ENCODE assay signal across 8 mouse cellular contexts in genomic region chr15:77815867-77816600, GRCm38 (mm10). TPM values are rescaled to one million over a fixed set of nuclear protein-coding genes. Genes with fewer than 3 reads are reported as not detected.
A peak's percentile ranks its signal among the peaks of the same experiment; 100 is the strongest.
DNase-seq lines count a peak whose midpoint lies in the region; ATAC-seq lines count a peak whose summit lies in the region.

No protein-coding gene starts in this region.

- H3K27me3 ChIP-seq in neural tube, embryonic 13.5 days = no peaks in the 10 kb centered on the region
- no peaks in the 10 kb centered on the region for H3K27me3 ChIP-seq in heart, embryonic 11.5 days (ENCODE audit: control insufficient read depth, insufficient read depth, low read length)
- no peaks in the 10 kb centered on the region for H3K27me3 ChIP-seq in limb, embryonic 12.5 days
- H3K27me3 ChIP-seq in neural tube, embryonic 15.5 days (replicated peaks) = no peaks in the 10 kb centered on the region

- 0 out of 2 replicates have a peak overlapping the region, but pooled peaks have one; percentile 38 for H3K27ac ChIP-seq in neural tube, embryonic 13.5 days (replicated peaks)
- H3K27ac ChIP-seq in heart, embryonic 11.5 days (ENCODE audit: low read depth, low read length) = peak overlapping the region; percentile 60
- H3K27ac ChIP-seq in limb, embryonic 12.5 days = peak overlapping the region; percentile 53
- H3K27ac ChIP-seq in neural tube, embryonic 15.5 days (replicated peaks) = peak overlapping the region; percentile 37; the same call in 1 of the 2 replicates

- H3K4me3 ChIP-seq in neural tube, embryonic 13.5 days = no peak overlapping the region
- H3K4me3 ChIP-seq in heart, embryonic 11.5 days (ENCODE audit: low read depth, low read length) = no peak overlapping the region
- H3K4me3 ChIP-seq in limb, embryonic 12.5 days (replicated peaks) = no peak overlapping the region
- no peak overlapping the region for H3K4me3 ChIP-seq in neural tube, embryonic 15.5 days (replicated peaks)

- peaks cover 6% of the 10 kb centered on the region; the same call in 1 of the 2 replicates for H3K36me3 ChIP-seq in neural tube, embryonic 13.5 days
- peaks cover 14% of the 10 kb centered on the region for H3K36me3 ChIP-seq in heart, embryonic 11.5 days (ENCODE audit: control insufficient read depth, insufficient read depth, low read length)
- peaks cover 18% of the 10 kb centered on the region for H3K36me3 ChIP-seq in limb, embryonic 12.5 days
- H3K36me3 ChIP-seq in neural tube, embryonic 15.5 days = peaks cover 11% of the 10 kb centered on the region; the same call in 1 of the 2 replicates

- H3K4me1 ChIP-seq in neural tube, embryonic 13.5 days (replicated peaks) = peaks cover 60% of the 10 kb centered on the region
- peaks cover 81% of the 10 kb centered on the region for H3K4me1 ChIP-seq in heart, embryonic 11.5 days (ENCODE audit: control insufficient read depth, insufficient read depth, low read length)
- peaks cover 63% of the 10 kb centered on the region for H3K4me1 ChIP-seq in limb, embryonic 12.5 days (replicated peaks)
- H3K4me1 ChIP-seq in neural tube, embryonic 15.5 days = peaks cover 55% of the 10 kb centered on the region

- no peak overlapping the region for H3K4me2 ChIP-seq in neural tube, embryonic 13.5 days
- H3K4me2 ChIP-seq in heart, embryonic 11.5 days = no peak overlapping the region
- no peak overlapping the region for H3K4me2 ChIP-seq in limb, embryonic 12.5 days
- H3K4me2 ChIP-seq in neural tube, embryonic 15.5 days = no peak overlapping the region

- no peak for ATAC-seq in neural tube, embryonic 13.5 days (ENCODE audit: low read depth)
- ATAC-seq in heart, embryonic 11.5 days (replicated peaks; ENCODE audit: insufficient number of reproducible peaks, low FRiP score, low TSS enrichment) = no peak
- ATAC-seq in limb, embryonic 12.5 days (ENCODE audit: insufficient number of reproducible peaks, insufficient read depth, low FRiP score, low TSS enrichment, low read depth) = no peak
- ATAC-seq in neural tube, embryonic 15.5 days (ENCODE audit: low FRiP score) = no peak

- H3K9ac ChIP-seq in neural tube, embryonic 13.5 days = no peak overlapping the region
- peak overlapping the region; percentile 39; the same call in 1 of the 2 replicates for H3K9ac ChIP-seq in heart, embryonic 11.5 days (ENCODE audit: low read depth, low read length)
- no peak overlapping the region for H3K9ac ChIP-seq in limb, embryonic 12.5 days (replicated peaks)
- H3K9ac ChIP-seq in neural tube, embryonic 15.5 days (replicated peaks) = no peak overlapping the region

- 79% methylated on average over 17 of the region's 17 CpGs for WGBS in neural tube, embryonic 13.5 days
- WGBS in heart, embryonic 11.5 days (ENCODE audit: insufficient replicate concordance) = 59% methylated on average over 17 of the region's 17 CpGs
- WGBS in limb, embryonic 12.5 days = 80% methylated on average over 17 of the region's 17 CpGs
- 67% methylated on average over 17 of the region's 17 CpGs for WGBS in neural tube, embryonic 15.5 days

- no peak for DNase-seq in neural tube, embryonic 10.5 days (ENCODE audit: extremely low spot score, low spot score)
- DNase-seq in cerebellum, adult 9-10 months = peak; percentile 79
- no peak for DNase-seq in layer of hippocampus, adult 9-11 months
- DNase-seq in ovary, postnatal 10 days (ENCODE audit: low spot score) = no peak

- H3K9me3 ChIP-seq in neural tube, embryonic 13.5 days = no peaks in the 10 kb centered on the region
- H3K9me3 ChIP-seq in heart, embryonic 11.5 days (replicated peaks; ENCODE audit: control insufficient read depth, low read length) = no peaks in the 10 kb centered on the region
- H3K9me3 ChIP-seq in limb, embryonic 12.5 days = no peaks in the 10 kb centered on the region
- H3K9me3 ChIP-seq in neural tube, embryonic 15.5 days (replicated peaks) = no peaks in the 10 kb centered on the region

RNA-seq across cellular contexts. Expression of gene Myh9, which starts 25.9 kb away (rescaled TPM):
- polyA plus RNA-seq in neural tube, embryonic 13.5 days (2015; fragmentation: Nextera tagmentation; extraction: Ambion mirVana) = 12.4 and 15.5 TPM in 2 replicates
- polyA plus RNA-seq in heart, embryonic 11.5 days (2014; fragmentation: Nextera tagmentation; extraction: Ambion mirVana) = 30.4 and 31.8 TPM in 2 replicates
- 40.0 and 43.1 TPM in 2 replicates for polyA plus RNA-seq in limb, embryonic 12.5 days (2016; fragmentation: Nextera tagmentation; extraction: Ambion mirVana)
- polyA plus RNA-seq in neural tube, embryonic 15.5 days (2015; fragmentation: Nextera tagmentation; extraction: Ambion mirVana) = 9.6 and 17.7 TPM in 2 replicates

RNA-seq across cellular contexts. Expression of gene Apol8, which starts 59.2 kb away (rescaled TPM):
- not detected in 2 replicates for polyA plus RNA-seq in neural tube, embryonic 13.5 days (2015; fragmentation: Nextera tagmentation; extraction: Ambion mirVana)
- polyA plus RNA-seq in heart, embryonic 11.5 days (2014; fragmentation: Nextera tagmentation; extraction: Ambion mirVana) = 0.67 and 0.89 TPM in 2 replicates
- 0.15 and 0.23 TPM in 2 replicates for polyA plus RNA-seq in limb, embryonic 12.5 days (2016; fragmentation: Nextera tagmentation; extraction: Ambion mirVana)
- polyA plus RNA-seq in neural tube, embryonic 15.5 days (2015; fragmentation: Nextera tagmentation; extraction: Ambion mirVana) = 0.19 and 0.49 TPM in 2 replicates
